ENCODE assay signal across 30 mouse cellular contexts in the genomic region with DNA sequence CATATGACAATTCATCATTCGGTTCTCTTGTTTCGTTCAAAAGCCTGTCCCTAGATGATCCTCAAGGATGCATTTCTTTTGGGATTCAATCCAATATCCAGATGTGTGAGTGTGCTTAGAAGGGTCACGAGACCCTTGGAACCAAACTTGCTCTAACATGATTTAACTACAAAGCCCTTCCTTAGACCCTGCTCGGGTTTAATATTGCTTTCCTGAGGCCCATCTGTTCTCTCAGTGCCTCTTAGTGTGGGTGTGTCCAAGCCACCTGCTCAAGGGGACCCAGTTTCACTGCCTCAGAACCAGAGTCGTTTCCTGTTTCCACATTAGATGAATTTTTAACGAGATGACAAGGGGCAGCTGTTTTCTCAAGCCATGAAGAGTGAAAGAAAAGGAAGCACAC.
DNase-seq lines count a peak whose midpoint lies in the region; ATAC-seq and TF ChIP-seq lines count a peak whose summit lies in the region.
"Had no signal": no experiment of that assay in that cellular context is flagged by ENCODE, and none has a peak within 500 bp of the region (broad histone marks: within the 10 kb centered on the region; RNA-seq: fewer than 3 reads in every experiment).

No protein-coding gene starts in this region.

- no peaks in the 10 kb centered on the region for H3K27me3 ChIP-seq in kidney, embryonic 15.5 days
- no peaks in the 10 kb centered on the region for H3K27me3 ChIP-seq in embryonic facial prominence, embryonic 15.5 days
- H3K27me3 ChIP-seq in limb, embryonic 10.5 days (ENCODE audit: low read depth, poor library complexity, severe bottlenecking), result no peaks in the 10 kb centered on the region
- H3K27me3 ChIP-seq in myocyte (ENCODE audit: control insufficient read depth, insufficient read depth, insufficient read length), result no peaks in the 10 kb centered on the region
- no peaks in the 10 kb centered on the region for H3K27me3 ChIP-seq in heart, adult 2 months (ENCODE audit: control insufficient read depth, insufficient read depth, low read length)
- H3K27me3 ChIP-seq: embryonic facial prominence, embryonic 13.5 days; forebrain, embryonic 12.5 days; hindbrain, embryonic 15.5 days; intestine, embryonic 15.5 days; liver, embryonic 12.5 days; megakaryocyte, embryonic 14.5 days; midbrain, embryonic 12.5 days had no signal

- DNase-seq in kidney, postnatal 25 days, result no peak
- no peak for DNase-seq in limb, embryonic 10.5 days (ENCODE audit: low spot score)
- DNase-seq in heart, adult 2 months, result no peak
- DNase-seq in cerebellum, adult 8-10 months, result no peak
- DNase-seq in natural killer cell, adult 2 months (ENCODE audit: low spot score in 2 of 2), result no peak
- DNase-seq: adrenal gland, postnatal 10 days; cerebellum, adult 9-11 months; embryo, embryonic 11 days; forebrain, postnatal 0 days; heart, postnatal 14 days; kidney, adult 9 months; kidney, postnatal 4 days; left cerebral cortex, postnatal 4 days; liver, postnatal 0 days; lung, postnatal 4 days; spleen, adult 18-20 months; thymus, adult 2 months; thymus, postnatal 4 days had no signal

- TF ChIP-seq CTCF in heart, adult 2 months (IDR thresholded peaks at IDR 0.05), result no peak

- ATAC-seq in kidney, embryonic 15.5 days (replicated peaks; ENCODE audit: low FRiP score), result 0 out of 2 replicates have a peak, but pooled peaks have one; percentile 18
- 0 out of 2 replicates have a peak, but pooled peaks have one; percentile 19 for ATAC-seq in embryonic facial prominence, embryonic 15.5 days (ENCODE audit: insufficient number of reproducible peaks, low FRiP score, low TSS enrichment, low read depth)
- ATAC-seq: forebrain, postnatal 0 days; intestine, embryonic 15.5 days; liver, embryonic 12.5 days; liver, postnatal 0 days had no signal

- WGBS in kidney, embryonic 15.5 days, result 37% methylated on average over 6 of the region's 6 CpGs
- whole genome bisulfite sequencing in embryonic facial prominence, embryonic 15.5 days, result 45% methylated on average over 6 of the region's 6 CpGs
- WGBS in limb, embryonic 10.5 days, result 42% methylated on average over 6 of the region's 6 CpGs
- 69% methylated on average over 6 of the region's 6 CpGs for WGBS in heart, adult 2 months

- H3K4me1 ChIP-seq in kidney, embryonic 15.5 days, result no peaks in the 10 kb centered on the region
- peaks cover 19% of the 10 kb centered on the region for H3K4me1 ChIP-seq in embryonic facial prominence, embryonic 15.5 days
- H3K4me1 ChIP-seq in limb, embryonic 10.5 days, result peaks cover 28% of the 10 kb centered on the region
- H3K4me1 ChIP-seq in heart, adult 2 months (ENCODE audit: control insufficient read depth, insufficient read depth, low read length), result no peaks in the 10 kb centered on the region
- H3K4me1 ChIP-seq: forebrain, embryonic 12.5 days; hindbrain, embryonic 10.5 days; hindbrain, embryonic 15.5 days; intestine, embryonic 15.5 days; liver, embryonic 12.5 days; megakaryocyte, embryonic 14.5 days; midbrain, embryonic 12.5 days had no signal

- H3K27ac ChIP-seq in kidney, embryonic 15.5 days, result no peak overlapping the region
- H3K27ac ChIP-seq in embryonic facial prominence, embryonic 15.5 days (replicated peaks), result peak overlapping the region; percentile 18; the same call in 1 of the 2 replicates
- H3K27ac ChIP-seq in limb, embryonic 10.5 days, result peak overlapping the region; percentile 70; the same call in 1 of the 2 replicates
- H3K27ac ChIP-seq in heart, adult 2 months, result no peak overlapping the region
- H3K27ac ChIP-seq: embryonic facial prominence, embryonic 13.5 days; forebrain, embryonic 12.5 days; hindbrain, embryonic 10.5 days; hindbrain, embryonic 15.5 days; intestine, embryonic 15.5 days; liver, embryonic 12.5 days; midbrain, embryonic 12.5 days had no signal

- H3K4me3 ChIP-seq in kidney, embryonic 15.5 days (replicated peaks), result no peak overlapping the region
- H3K4me3 ChIP-seq in embryonic facial prominence, embryonic 15.5 days (replicated peaks), result no peak overlapping the region
- H3K4me3 ChIP-seq in limb, embryonic 10.5 days, result no peak overlapping the region
- no peak overlapping the region for H3K4me3 ChIP-seq in myocyte
- H3K4me3 ChIP-seq in heart, adult 2 months, result no peak overlapping the region
- H3K4me3 ChIP-seq: embryonic facial prominence, embryonic 13.5 days; forebrain, embryonic 12.5 days; hindbrain, embryonic 10.5 days; hindbrain, embryonic 15.5 days; intestine, embryonic 15.5 days; liver, embryonic 12.5 days; megakaryocyte, embryonic 14.5 days; midbrain, embryonic 12.5 days had no signal

- H3K9ac ChIP-seq in kidney, embryonic 15.5 days, result no peak overlapping the region
- no peak overlapping the region for H3K9ac ChIP-seq in embryonic facial prominence, embryonic 15.5 days
- no peak overlapping the region for H3K9ac ChIP-seq in heart, adult 2 months (ENCODE audit: low read depth, low read length)
- H3K9ac ChIP-seq: embryonic facial prominence, embryonic 13.5 days; forebrain, embryonic 12.5 days; forebrain, postnatal 0 days; hindbrain, embryonic 15.5 days; intestine, embryonic 15.5 days; liver, embryonic 12.5 days; liver, postnatal 0 days; midbrain, embryonic 12.5 days had no signal

- H3K9me3 ChIP-seq in kidney, embryonic 15.5 days (replicated peaks), result no peaks in the 10 kb centered on the region
- H3K9me3 ChIP-seq in embryonic facial prominence, embryonic 15.5 days (replicated peaks), result 0 out of 2 replicates have a peak, but pooled peaks cover 3% of the 10 kb centered on the region
- no peaks in the 10 kb centered on the region for H3K9me3 ChIP-seq in limb, embryonic 10.5 days (replicated peaks)
- H3K9me3 ChIP-seq: embryonic facial prominence, embryonic 13.5 days; forebrain, embryonic 12.5 days; hindbrain, embryonic 15.5 days; intestine, embryonic 15.5 days; liver, embryonic 12.5 days; midbrain, embryonic 12.5 days had no signal

- H3K4me2 ChIP-seq in kidney, embryonic 15.5 days, result no peak overlapping the region
- H3K4me2 ChIP-seq in embryonic facial prominence, embryonic 15.5 days (replicated peaks), result no peak overlapping the region
- no peak overlapping the region for H3K4me2 ChIP-seq in myocyte (ENCODE audit: low read depth)
- H3K4me2 ChIP-seq: embryonic facial prominence, embryonic 13.5 days; forebrain, embryonic 12.5 days; hindbrain, embryonic 15.5 days; intestine, embryonic 15.5 days; liver, embryonic 12.5 days; midbrain, embryonic 12.5 days had no signal

- TF ChIP-seq EP300 in heart, adult 2 months (IDR thresholded peaks at IDR 0.05; ENCODE audit: insufficient read depth, low read depth, low read length), result no peak

- no peak overlapping the region for H3ac ChIP-seq in myocyte (ENCODE audit: control insufficient read depth, insufficient read length)

- no peaks in the 10 kb centered on the region for H3K79me2 ChIP-seq in myocyte (ENCODE audit: control insufficient read depth, insufficient read depth)
- no peaks in the 10 kb centered on the region for H3K79me2 ChIP-seq in heart, adult 2 months (replicated peaks; ENCODE audit: control insufficient read depth, insufficient read depth, low read length)

- TF ChIP-seq POLR2A in myocyte (IDR thresholded peaks at IDR 0.05; ENCODE audit: insufficient read length, low read depth), result no peak
- TF ChIP-seq POLR2A in heart, adult 2 months (IDR thresholded peaks at IDR 0.05; ENCODE audit: insufficient read depth, low read depth, low read length), result no peak

- no peaks in the 10 kb centered on the region for H3K36me3 ChIP-seq in kidney, embryonic 15.5 days
- no peaks in the 10 kb centered on the region for H3K36me3 ChIP-seq in embryonic facial prominence, embryonic 15.5 days
- 0 out of 2 replicates have a peak, but pooled peaks cover 2% of the 10 kb centered on the region for H3K36me3 ChIP-seq in limb, embryonic 10.5 days
- H3K36me3 ChIP-seq in myocyte (ENCODE audit: control insufficient read depth, insufficient read depth), result no peaks in the 10 kb centered on the region
- H3K36me3 ChIP-seq in heart, adult 2 months (ENCODE audit: control insufficient read depth, insufficient read depth, low read length), result no peaks in the 10 kb centered on the region
- H3K36me3 ChIP-seq: embryonic facial prominence, embryonic 13.5 days; forebrain, embryonic 12.5 days; G1E; hindbrain, embryonic 10.5 days; hindbrain, embryonic 15.5 days; intestine, embryonic 15.5 days; liver, embryonic 12.5 days; midbrain, embryonic 12.5 days had no signal

- intact Hi-C loops in heart, adult 2 months (cut with DNase I), result no loop called here

TF ChIP-seq in myocyte, 11 proteins besides CTCF, POLR2A, EP300 and RAD21:
- TF ChIP-seq TCF12 (IDR thresholded peaks at IDR 0.05; ENCODE audit: insufficient read depth, poor library complexity, severe bottlenecking) (no peak), MYOD1 (IDR thresholded peaks at IDR 0.05; ENCODE audit: control insufficient read depth in 1 of 3, insufficient read length in 2 of 3, low read depth in 2 of 3) (peak in 2 of 3 experiments; percentile 11 to 38)

Comparison
In these comparisons a context has a peak if more than half of its experiments do, and no peak if none do; other contexts are left out.
1. H3K27ac ChIP-seq: peak in embryonic facial prominence, embryonic 15.5 days (single experiment) and limb, embryonic 10.5 days (single experiment); none in kidney, embryonic 15.5 days (single experiment) and heart, adult 2 months (single experiment).